Mouse (Mus musculus) monocyte, adult 5-6 weeks (primary cell): ENCODE measurements around the gene Runx1. TPM values are rescaled to one million over a fixed set of nuclear protein-coding genes. Genes with fewer than 3 reads are reported as not detected.

Source experiments
- ATAC-seq: fragments of 153-309, 156-312 bp; replicated peaks from 2 replicates; pipeline ENCODE4 v1.8.0; 2017; ENCODE audit warnings: mild to moderate bottlenecking; ENCODE audit not compliant: low TSS enrichment, insufficient number of reproducible peaks, severe bottlenecking, poor library complexity, low FRiP score
- total RNA-seq: library from RNA; stranded (forward); fragments of 200-1000, 200-491, 200-594 nt; gene quantifications from 3 replicates; pipeline ENCODE4 v1.2.3, GENCODE M21; 2017

The Runx1 gene
- total RNA-seq, 1 experiment from 2014 or later = 77.3 TPM

DNA sequence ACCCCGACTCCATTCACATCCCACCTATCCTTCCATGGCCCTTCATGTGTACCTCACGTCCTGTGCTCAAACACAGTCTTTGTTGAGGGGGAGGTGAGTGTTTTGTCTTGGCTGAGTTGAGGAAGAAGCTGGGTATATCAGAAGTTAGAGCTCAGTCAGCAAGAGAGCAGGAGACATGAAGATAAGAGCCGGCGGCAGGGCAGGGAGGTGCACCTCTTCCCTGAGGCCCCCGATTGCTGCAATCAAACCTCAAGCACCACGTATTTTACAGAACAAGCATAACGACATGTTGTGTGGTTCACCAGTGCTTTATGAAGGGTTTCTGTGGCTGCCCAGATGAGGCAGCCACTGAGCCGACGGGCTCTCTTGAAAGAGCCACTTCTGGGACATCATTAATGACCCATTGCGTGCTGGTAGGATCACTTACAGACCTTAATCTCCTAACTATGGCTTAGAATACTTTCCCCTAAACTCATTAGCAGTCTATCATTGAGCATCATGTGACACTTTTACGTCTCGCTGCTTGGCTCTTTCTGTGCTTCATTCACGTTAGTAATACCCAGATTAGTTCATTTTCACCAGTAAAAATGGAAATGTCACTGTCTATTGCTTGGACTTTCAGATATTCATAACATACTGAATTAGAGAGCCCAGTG lies 61.1 kb downstream of the Runx1 start:
- no peak for ATAC-seq

DNA sequence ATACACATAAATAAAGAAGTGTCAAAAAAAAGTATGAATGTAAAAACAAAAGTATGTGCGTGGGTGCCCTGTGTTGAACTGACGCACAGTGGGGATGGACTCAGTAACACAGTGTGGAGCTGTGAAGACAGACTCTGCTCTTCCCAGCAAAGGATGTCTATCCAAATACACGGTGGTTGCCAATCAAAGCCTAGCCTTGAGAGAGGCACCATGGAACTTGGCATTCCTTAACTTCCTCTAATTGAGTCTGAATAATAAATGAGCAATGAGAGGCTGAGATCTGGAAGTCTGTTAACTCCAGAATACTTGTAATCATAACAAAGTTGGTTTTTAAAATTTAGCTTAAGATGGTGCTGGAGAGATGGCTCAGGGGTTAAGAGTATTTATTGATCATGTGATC lies 62.3 kb downstream of the Runx1 start:
- ATAC-seq = no peak

- ATAC-seq = no peak
These were observed 63.9 kb downstream of the Runx1 start for GRCm38 (mm10) chr16:92761968-92762521.

DNA sequence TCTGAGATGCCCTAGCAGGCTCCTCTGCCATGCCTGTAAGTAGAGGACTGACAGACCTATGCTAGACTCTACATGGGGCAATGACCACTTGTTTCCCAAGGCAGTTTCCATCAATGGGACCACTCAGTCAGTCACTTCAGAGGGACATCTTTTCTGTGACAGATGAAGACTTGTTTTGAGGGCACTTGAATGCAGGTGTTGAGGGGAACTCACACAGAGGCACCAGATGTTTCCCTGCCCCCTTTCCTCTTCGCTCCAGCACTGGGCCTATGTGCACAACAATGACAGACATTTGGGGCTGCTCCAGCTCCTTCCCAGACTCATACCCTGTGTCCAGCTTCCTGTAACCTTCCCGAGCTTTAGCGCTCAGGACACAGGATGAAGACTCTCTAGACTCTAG lies 65.9 kb downstream of the Runx1 start:
- no peak for ATAC-seq

DNA sequence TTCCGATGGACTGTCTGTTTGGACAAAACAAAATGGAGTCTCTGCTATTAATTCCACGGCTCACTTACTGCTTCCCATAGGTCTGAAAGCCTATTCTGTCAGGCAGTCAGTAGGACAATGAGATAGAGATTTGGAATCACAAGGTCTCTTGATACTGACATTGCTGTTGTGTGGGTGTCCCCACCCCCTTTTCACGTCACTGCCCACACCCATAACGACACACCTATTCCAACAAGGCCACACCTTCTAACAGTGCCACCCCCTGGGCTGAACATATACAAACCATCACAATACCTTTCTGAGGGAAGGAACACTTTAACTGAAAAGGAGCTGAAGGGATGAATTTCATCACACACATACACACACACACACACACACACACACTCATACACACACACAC lies 68.4 kb downstream of the Runx1 start:
- ATAC-seq = no peak

DNA sequence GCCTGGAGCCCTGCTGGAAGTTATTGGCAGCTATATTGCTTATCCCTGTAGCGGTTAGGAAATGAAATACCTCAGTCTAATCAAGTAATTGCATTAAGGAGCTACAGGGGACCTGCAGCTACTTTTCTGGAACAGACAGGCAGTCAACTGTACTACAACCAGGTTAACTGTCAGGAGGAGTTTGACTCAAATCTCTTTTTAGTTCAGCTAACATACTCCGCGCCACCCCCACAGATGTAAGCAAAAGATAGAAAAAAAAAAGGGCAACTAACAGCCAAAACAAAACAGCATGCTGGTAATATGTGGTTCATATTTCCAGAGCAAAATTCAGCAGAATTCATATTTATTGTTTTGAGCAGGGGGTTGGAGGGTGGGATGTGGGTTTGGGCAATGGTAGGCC lies 72.0 kb downstream of the Runx1 start:
- ATAC-seq = no peak

DNA sequence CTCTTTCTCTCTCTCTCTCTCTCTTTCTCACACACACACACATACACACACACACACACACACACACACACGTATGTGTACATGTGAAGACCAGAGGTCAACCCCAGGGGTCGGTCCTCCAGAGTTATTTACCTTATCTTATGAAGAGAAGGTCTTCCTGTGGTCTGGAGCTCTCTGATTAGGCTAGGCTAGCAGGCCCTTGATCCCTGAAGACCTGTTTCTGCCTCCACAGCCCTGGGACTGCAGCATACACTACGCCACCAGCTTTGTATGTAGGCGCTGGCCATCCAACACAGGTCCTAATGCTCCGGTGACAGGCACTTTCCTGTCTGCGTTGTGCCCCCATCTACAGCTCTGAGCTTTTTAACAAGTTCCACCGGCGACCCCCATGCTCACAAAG lies 72.8 kb downstream of the Runx1 start:
- ATAC-seq = no peak

DNA sequence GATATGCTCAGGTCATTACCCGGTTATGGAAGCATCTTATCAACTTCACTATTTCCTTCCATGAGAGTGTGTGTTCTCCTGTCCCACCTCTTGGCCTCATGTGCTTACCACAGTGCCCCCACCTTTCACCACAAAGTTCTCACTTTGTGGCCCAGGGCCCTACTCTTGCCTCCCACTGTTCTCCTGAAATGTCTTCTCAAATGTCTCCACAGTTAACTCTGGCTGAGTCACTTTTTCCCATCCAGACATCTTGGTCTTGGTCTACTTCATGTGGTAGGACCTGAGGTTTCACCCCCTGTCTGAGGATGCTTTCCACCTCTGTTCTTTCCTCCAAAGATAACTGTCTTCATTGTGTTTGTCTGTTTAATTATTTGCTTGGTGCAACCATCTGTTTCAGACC lies 77.7 kb downstream of the Runx1 start:
- no peak for ATAC-seq

DNA sequence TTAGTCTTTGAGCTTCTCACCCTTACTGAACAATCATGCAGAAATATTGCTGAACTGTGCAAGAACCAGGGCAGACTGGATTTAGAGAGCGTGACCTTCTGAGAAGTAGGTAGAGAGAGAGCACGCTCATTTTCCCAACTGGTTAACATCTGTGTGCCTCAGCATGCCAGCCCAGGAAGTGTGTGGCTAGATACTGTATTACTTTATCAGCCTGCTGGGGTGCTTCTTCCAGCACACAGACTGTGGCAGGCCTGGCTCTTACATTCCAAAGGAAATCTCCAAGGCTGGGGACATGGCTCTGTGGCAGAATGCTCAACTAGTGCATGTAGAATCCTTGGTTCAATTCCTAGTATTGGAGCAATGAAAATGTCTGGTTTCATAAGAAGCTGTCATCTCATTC lies 78.9 kb downstream of the Runx1 start:
- no peak for ATAC-seq

GRCm38 (mm10) chr16:92745239-92745638 lies 80.7 kb downstream of the Runx1 start:
- ATAC-seq = no peak

DNA sequence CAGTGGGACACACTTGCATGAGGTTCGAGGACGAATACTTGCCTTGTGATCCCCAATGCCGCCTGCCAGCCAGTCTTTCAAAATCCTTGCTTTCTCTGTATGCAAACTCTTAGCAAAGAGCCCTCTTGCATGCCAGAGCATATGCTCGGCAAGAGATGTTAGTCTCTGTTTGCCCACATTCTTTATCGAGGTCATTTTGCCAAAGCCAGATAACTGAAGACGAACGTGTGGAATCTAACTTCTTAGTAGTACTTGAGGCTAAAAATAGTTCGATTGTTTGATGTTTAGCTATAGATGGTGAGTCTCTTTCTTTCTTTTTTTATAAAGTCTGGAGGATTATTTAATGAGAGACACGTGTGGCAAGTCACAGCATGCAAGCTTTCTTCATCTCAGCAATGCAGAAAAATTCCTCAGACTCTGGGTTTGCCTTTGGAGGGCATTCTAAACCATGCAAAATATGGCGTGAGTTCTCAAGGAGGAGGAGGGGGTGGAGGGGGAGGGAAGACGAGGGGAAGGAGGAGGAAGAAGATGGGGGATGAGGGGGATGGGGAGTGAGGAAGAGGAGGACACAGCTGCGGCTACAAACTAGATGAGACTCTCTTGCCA lies 81.7 kb downstream of the Runx1 start:
- ATAC-seq = no peak

DNA sequence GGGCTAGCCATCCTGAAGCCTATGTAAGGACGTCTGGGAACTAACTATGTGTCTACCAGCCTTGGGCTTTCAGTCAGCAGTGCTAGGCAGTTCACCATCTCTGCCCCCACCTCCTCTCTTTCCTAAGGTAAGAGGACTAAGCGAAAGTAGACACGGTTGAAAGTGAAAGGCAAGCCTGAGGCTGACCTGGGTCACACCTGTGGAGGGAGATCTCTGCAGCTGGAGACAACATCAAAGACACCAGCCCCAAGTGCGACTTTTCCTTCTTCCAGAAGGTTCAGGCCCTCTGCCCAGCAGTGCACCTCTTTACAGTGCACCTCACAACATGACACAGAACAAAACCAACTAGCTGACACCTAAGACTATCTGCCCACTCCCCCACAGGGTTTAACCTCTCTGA lies 82.2 kb downstream of the Runx1 start:
- ATAC-seq = no peak

- ATAC-seq = no peak
These were observed 84.6 kb downstream of the Runx1 start for GRCm38 (mm10) chr16:92741342-92741741.

- no peak for ATAC-seq
These were observed 85.4 kb downstream of the Runx1 start for GRCm38 (mm10) chr16:92740541-92740940.

GRCm38 (mm10) chr16:92739997-92740396 lies 86.0 kb downstream of the Runx1 start:
- no peak for ATAC-seq

- no peak for ATAC-seq
These were observed 86.7 kb downstream of the Runx1 start for GRCm38 (mm10) chr16:92739071-92739793.

GRCm38 (mm10) chr16:92738476-92739010 lies 87.4 kb downstream of the Runx1 start:
- no peak for ATAC-seq

GRCm38 (mm10) chr16:92726870-92727269 lies 99.1 kb downstream of the Runx1 start:
- no peak for ATAC-seq

GRCm38 (mm10) chr16:92724526-92724925 lies 101.4 kb downstream of the Runx1 start:
- ATAC-seq = no peak

GRCm38 (mm10) chr16:92720678-92721077 lies 105.3 kb downstream of the Runx1 start:
- ATAC-seq = no peak
